Mouse (Mus musculus) stomach, postnatal 0 days (tissue): ENCODE measurements at regions not wholly inside any gene's neighbourhood (a gene's known extent, or its start where the extent isn't known, plus 50 kb on each side); places are given as distances from the start of the nearest gene placed in this dataset.

ENCODE experiments used
- CTCF ChIP-seq: IDR thresholded peaks from 2 replicates; pipeline ENCODE4 v1.5.1; 2016; ENCODE audit warnings: antibody characterized with exemption, low read depth, mild to moderate bottlenecking, moderate library complexity
- EP300 ChIP-seq: optimal IDR thresholded peaks from 2 replicates; pipeline ENCODE3; 2016; ENCODE audit warnings: antibody characterized with exemption

DNA sequence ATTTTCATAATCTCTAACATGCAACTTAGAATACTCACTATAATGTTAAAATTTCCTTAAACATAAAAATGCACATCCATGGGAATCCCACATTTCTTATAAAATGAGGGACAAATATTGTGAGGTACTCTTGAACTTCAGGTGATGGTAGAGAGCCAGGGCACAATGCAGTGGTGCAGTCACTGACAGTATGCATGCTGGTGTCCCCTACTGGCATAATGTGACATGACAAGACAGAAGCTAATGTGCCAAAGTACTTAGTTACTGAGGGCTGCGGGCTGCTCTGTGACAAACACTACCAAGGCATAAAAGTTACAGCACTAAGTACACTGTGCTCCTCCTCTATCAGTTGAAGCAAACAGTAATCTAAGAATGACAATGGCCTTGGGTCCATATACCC lies 131.3 kb downstream of the Areg start:
- TF ChIP-seq EP300 (no peak), CTCF (peak; percentile 69)
